13 mouse cellular contexts compared by ENCODE assay signal in the genomic region with DNA sequence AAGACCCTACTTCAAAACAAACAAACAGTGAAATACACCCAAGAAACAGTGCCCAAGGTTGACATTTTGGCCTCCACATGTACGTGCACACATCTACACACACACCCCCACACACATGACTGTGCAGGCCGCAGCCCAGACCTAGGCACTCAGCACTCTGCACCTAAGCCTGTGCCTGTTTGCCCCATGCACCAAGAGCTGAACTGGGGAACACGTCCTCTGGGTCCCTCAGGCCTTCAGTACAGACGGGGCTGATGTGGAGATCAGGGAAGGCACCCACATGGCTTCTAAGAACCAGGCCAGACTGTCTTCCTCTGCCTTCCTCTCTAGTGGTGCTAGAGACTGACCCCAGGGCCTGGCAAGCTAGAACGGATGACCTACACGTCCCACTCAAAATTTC. TPM values are rescaled to one million over a fixed set of nuclear protein-coding genes. Genes with fewer than 3 reads are reported as not detected.
DNase-seq lines count a peak whose midpoint lies in the region; ATAC-seq and TF ChIP-seq lines count a peak whose summit lies in the region.
"Had no signal": no experiment of that assay in that cellular context is flagged by ENCODE, and none has a peak within 500 bp of the region (broad histone marks: within the 10 kb centered on the region; RNA-seq: fewer than 3 reads in every experiment).

No protein-coding gene starts in this region.

- WGBS in heart, embryonic 14.5 days, result 50% methylated on average over 6 of the region's 6 CpGs
- WGBS in liver, embryonic 11.5 days, result 72% methylated on average over 6 of the region's 6 CpGs
- 51% methylated on average over 6 of the region's 6 CpGs for WGBS in heart, postnatal 0 days
- WGBS in limb, embryonic 13.5 days, result 61% methylated on average over 6 of the region's 6 CpGs

- H3K27ac ChIP-seq in heart, embryonic 14.5 days (replicated peaks in 1 of 2; ENCODE audit: control insufficient read depth in 1 of 2, insufficient read depth in 1 of 2, low read depth in 2 of 2, low read length in 2 of 2), result peak overlapping the region; percentile 67 to 74
- H3K27ac ChIP-seq in liver, embryonic 11.5 days (ENCODE audit: low read depth, low read length), result peak overlapping the region; percentile 6; the same call in 1 of the 2 replicates
- peak overlapping the region; percentile 62 for H3K27ac ChIP-seq in heart, postnatal 0 days (ENCODE audit: low read depth)
- H3K27ac ChIP-seq in limb, embryonic 13.5 days, result peak overlapping the region; percentile 6; the same call in 1 of the 2 replicates
- H3K27ac ChIP-seq: forebrain, embryonic 12.5 days had no signal

- peaks cover 84% of the 10 kb centered on the region for H3K36me3 ChIP-seq in heart, embryonic 14.5 days (ENCODE audit: control insufficient read depth, insufficient read depth, low read length)
- peaks cover 56% of the 10 kb centered on the region for H3K36me3 ChIP-seq in liver, embryonic 11.5 days (ENCODE audit: control insufficient read depth, insufficient read depth, low read length)
- H3K36me3 ChIP-seq in heart, postnatal 0 days (replicated peaks; ENCODE audit: control insufficient read depth, insufficient read depth, low read length), result peaks cover 59% of the 10 kb centered on the region
- H3K36me3 ChIP-seq in limb, embryonic 13.5 days, result peaks cover 89% of the 10 kb centered on the region

- H3K4me1 ChIP-seq in heart, embryonic 14.5 days (ENCODE audit: control insufficient read depth in 2 of 2, insufficient read depth in 2 of 2, low read length in 2 of 2), result peaks cover 15 to 24% of the 10 kb centered on the region in 2 experiments
- H3K4me1 ChIP-seq in liver, embryonic 11.5 days (replicated peaks; ENCODE audit: control insufficient read depth, insufficient read depth, low read length), result peaks cover 8% of the 10 kb centered on the region
- H3K4me1 ChIP-seq in heart, postnatal 0 days (ENCODE audit: control insufficient read depth, insufficient read depth), result peaks cover 7% of the 10 kb centered on the region; the same call in 1 of the 2 replicates
- H3K4me1 ChIP-seq in limb, embryonic 13.5 days, result peaks cover 14% of the 10 kb centered on the region
- H3K4me1 ChIP-seq: forebrain, embryonic 12.5 days had no signal

- DNase-seq in heart, postnatal 10 days, result no peak
- no peak for DNase-seq in liver, embryonic 11.5 days (ENCODE audit: low spot score)
- DNase-seq in liver, result no peak
- no peak for DNase-seq in heart, postnatal 0 days (ENCODE audit: low spot score)
- no peak for DNase-seq in spleen, adult 12 weeks (ENCODE audit: low spot score)
- no peak for DNase-seq in cerebellum, adult 8-10 months
- DNase-seq: thymus, adult 18-20 months had no signal

- H3K4me3 ChIP-seq in heart, embryonic 14.5 days (ENCODE audit: control insufficient read depth in 1 of 2, insufficient read depth in 1 of 2, low read depth in 1 of 2, low read length in 2 of 2), result no peak overlapping the region
- H3K4me3 ChIP-seq in liver, embryonic 11.5 days (ENCODE audit: low read depth, low read length), result no peak overlapping the region
- no peak overlapping the region for H3K4me3 ChIP-seq in heart, postnatal 0 days (ENCODE audit: low read depth, low read length)
- H3K4me3 ChIP-seq in limb, embryonic 13.5 days, result no peak overlapping the region
- H3K4me3 ChIP-seq: forebrain, embryonic 12.5 days had no signal

- no peaks in the 10 kb centered on the region for H3K9me3 ChIP-seq in heart, embryonic 14.5 days (ENCODE audit: control insufficient read depth, low read length)
- H3K9me3 ChIP-seq in liver, embryonic 11.5 days (ENCODE audit: control insufficient read depth, low read length), result no peaks in the 10 kb centered on the region
- H3K9me3 ChIP-seq in heart, postnatal 0 days (replicated peaks; ENCODE audit: control insufficient read depth, low read length), result no peaks in the 10 kb centered on the region
- H3K9me3 ChIP-seq in limb, embryonic 13.5 days, result no peaks in the 10 kb centered on the region
- H3K9me3 ChIP-seq: forebrain, embryonic 12.5 days had no signal

- intact Hi-C loops in heart, postnatal 10 days (cut with DNase I), result no loop called here

- H3K4me2 ChIP-seq in heart, embryonic 14.5 days (ENCODE audit: low read length), result no peak overlapping the region
- no peak overlapping the region for H3K4me2 ChIP-seq in liver, embryonic 11.5 days
- no peak overlapping the region for H3K4me2 ChIP-seq in heart, postnatal 0 days (ENCODE audit: low read depth, low read length)
- H3K4me2 ChIP-seq in limb, embryonic 13.5 days (replicated peaks), result no peak overlapping the region
- H3K4me2 ChIP-seq: forebrain, embryonic 12.5 days; midbrain, embryonic 11.5 days had no signal

- H3K27me3 ChIP-seq in heart, embryonic 14.5 days (ENCODE audit: control insufficient read depth, insufficient read depth, low read length), result no peaks in the 10 kb centered on the region
- H3K27me3 ChIP-seq in liver, embryonic 11.5 days (replicated peaks; ENCODE audit: control insufficient read depth, insufficient read depth, low read length), result no peaks in the 10 kb centered on the region
- H3K27me3 ChIP-seq in heart, postnatal 0 days (ENCODE audit: control insufficient read depth, insufficient read depth, low read length), result no peaks in the 10 kb centered on the region
- no peaks in the 10 kb centered on the region for H3K27me3 ChIP-seq in limb, embryonic 13.5 days
- H3K27me3 ChIP-seq: CH12.LX; forebrain, embryonic 12.5 days had no signal

- peak overlapping the region; percentile 27; the same call in 1 of the 2 replicates for H3K9ac ChIP-seq in heart, embryonic 14.5 days (ENCODE audit: low read length)
- no peak overlapping the region for H3K9ac ChIP-seq in liver, embryonic 11.5 days (ENCODE audit: low read depth, low read length)
- no peak overlapping the region for H3K9ac ChIP-seq in heart, postnatal 0 days (replicated peaks; ENCODE audit: low read depth, low read length)
- H3K9ac ChIP-seq in limb, embryonic 13.5 days, result 0 out of 2 replicates have a peak overlapping the region, but pooled peaks have one; percentile 8
- H3K9ac ChIP-seq: forebrain, embryonic 12.5 days had no signal

- no peak for TF ChIP-seq CTCF in heart, postnatal 0 days (IDR thresholded peaks at IDR 0.05; ENCODE audit: low read depth)

- TF ChIP-seq EP300 in heart, postnatal 0 days (IDR thresholded peaks at IDR 0.05; ENCODE audit: low read depth), result no peak

- ATAC-seq in heart, embryonic 14.5 days (ENCODE audit: insufficient number of reproducible peaks, insufficient read depth, low FRiP score, low read depth), result no peak
- no peak for ATAC-seq in liver, embryonic 11.5 days (replicated peaks; ENCODE audit: low FRiP score)
- ATAC-seq in heart, postnatal 0 days (ENCODE audit: insufficient read depth, low read depth), result peak; percentile 9; the same call in 1 of the 2 replicates
- ATAC-seq in limb, embryonic 13.5 days (ENCODE audit: low FRiP score, low read depth), result no peak
- ATAC-seq: hindbrain, embryonic 16.5 days had no signal

RNA-seq across cellular contexts. Expression of a gene that starts 18.6 kb away (rescaled TPM):
- polyA plus RNA-seq in heart, embryonic 14.5 days (2014; fragmentation: Nextera tagmentation; extraction: Ambion mirVana), result 196 and 198 TPM in 2 replicates
- total RNA-seq in heart, postnatal 10 days (2021), result 100 to 1,000 TPM; 141 to 147 TPM
- polyA plus RNA-seq in liver, embryonic 11.5 days (2014; fragmentation: Nextera tagmentation; extraction: Ambion mirVana), result 324 and 347 TPM in 2 replicates
- 52.4 and 163 TPM in 2 replicates for total RNA-seq in heart, postnatal 0 days (2014; rRNA removed; ENCODE audit: low replicate concordance)
- polyA plus RNA-seq in heart, postnatal 0 days (2015; fragmentation: Nextera tagmentation; extraction: Ambion mirVana), result 192 and 202 TPM in 2 replicates
- polyA plus RNA-seq in limb, embryonic 13.5 days (2015; fragmentation: Nextera tagmentation; extraction: Ambion mirVana), result 292 and 295 TPM in 2 replicates

RNA-seq across cellular contexts. Expression of a gene that starts 30.9 kb away (rescaled TPM):
- polyA plus RNA-seq in heart, embryonic 14.5 days (2014; fragmentation: Nextera tagmentation; extraction: Ambion mirVana), result 8.1 and 10.9 TPM in 2 replicates
- 10 to 100 TPM; 12.5 to 14.2 TPM for total RNA-seq in heart, postnatal 10 days (2021)
- 14.0 and 14.3 TPM in 2 replicates for polyA plus RNA-seq in liver, embryonic 11.5 days (2014; fragmentation: Nextera tagmentation; extraction: Ambion mirVana)
- total RNA-seq in heart, postnatal 0 days (2014; rRNA removed; ENCODE audit: low replicate concordance), result 13.7 and 16.6 TPM in 2 replicates
- 7.6 and 7.7 TPM in 2 replicates for polyA plus RNA-seq in heart, postnatal 0 days (2015; fragmentation: Nextera tagmentation; extraction: Ambion mirVana)
- 15.2 and 15.5 TPM in 2 replicates for polyA plus RNA-seq in limb, embryonic 13.5 days (2015; fragmentation: Nextera tagmentation; extraction: Ambion mirVana)

Comparison
In these comparisons a context has a peak if more than half of its experiments do, and no peak if none do; other contexts are left out.
1. H3K9ac ChIP-seq: peak in heart, embryonic 14.5 days (single experiment) and limb, embryonic 13.5 days (single experiment); none in liver, embryonic 11.5 days (single experiment) and heart, postnatal 0 days (single experiment).
2. H3K27ac ChIP-seq: peak in every context shown above with its lines; median percentile 70 in heart, embryonic 14.5 days; 62 in heart, postnatal 0 days; 6 in liver, embryonic 11.5 days; 6 in limb, embryonic 13.5 days.